Mouse (Mus musculus) c-Kit-positive CD71-positive TER-119-negative erythroid progenitor cells, embryonic 14.5 days (primary cell): ENCODE data around the gene C1qtnf3.
A peak's percentile ranks its signal among the peaks of the same experiment; 100 is the strongest.
"Not testable (repeated sequence)": the region's sequence is repeated elsewhere in the genome, so short reads cannot be mapped to it uniquely, and the experiment has no call there.

Experiments used
- DNase-seq: peaks from one replicate; pipeline ENCODE4 v3.0.0-alpha.2; 2013; ENCODE audit warnings: low read depth

The C1qtnf3 gene

GRCm38 (mm10) chr15:10959277-10960026, 7.3 kb downstream of the C1qtnf3 start:
- no peak for DNase-seq

GRCm38 (mm10) chr15:10960267-10960666, 8.1 kb downstream of the C1qtnf3 start:
- no peak for DNase-seq

GRCm38 (mm10) chr15:10962601-10963000, 10.5 kb downstream of the C1qtnf3 start:
- no peak for DNase-seq

- DNase-seq: no peak
These were observed 17.3 kb downstream of the C1qtnf3 start for GRCm38 (mm10) chr15:10969439-10969838.

GRCm38 (mm10) chr15:10970777-10971176, 18.6 kb downstream of the C1qtnf3 start:
- no peak for DNase-seq

GRCm38 (mm10) chr15:10977151-10977550, 25.0 kb downstream of the C1qtnf3 start:
- no peak for DNase-seq

- DNase-seq: no peak
These were observed 28.6 kb downstream of the C1qtnf3 start for GRCm38 (mm10) chr15:10980712-10981111.

- DNase-seq: peak; percentile 68
These were observed 29.4 kb downstream of the C1qtnf3 start, which contains the start of gene Amacr for GRCm38 (mm10) chr15:10981377-10982063. Gene Amacr, plus strand, starts transcription at chr15:10981756.

- DNase-seq: no peak
These were observed 29.9 kb downstream of the C1qtnf3 start for GRCm38 (mm10) chr15:10982064-10982435.

- DNase-seq: no peak
These were observed 33.6 kb downstream of the C1qtnf3 start for GRCm38 (mm10) chr15:10985756-10986155.

GRCm38 (mm10) chr15:10986477-10986876, 34.3 kb downstream of the C1qtnf3 start:
- not testable (repeated sequence) for DNase-seq

- DNase-seq: no peak
These were observed 38.3 kb downstream of the C1qtnf3 start for GRCm38 (mm10) chr15:10990411-10990810.

- DNase-seq: no peak
These were observed 39.4 kb downstream of the C1qtnf3 start for GRCm38 (mm10) chr15:10991566-10991965.

GRCm38 (mm10) chr15:10999832-11000231, 47.7 kb downstream of the C1qtnf3 start:
- DNase-seq: no peak

GRCm38 (mm10) chr15:11000421-11000820, 48.3 kb downstream of the C1qtnf3 start, which contains the start of gene Slc45a2:
Gene Slc45a2, plus strand, starts transcription at chr15:11000721.
- no peak for DNase-seq

GRCm38 (mm10) chr15:11003791-11004190, 51.7 kb downstream of the C1qtnf3 start:
- DNase-seq: no peak

GRCm38 (mm10) chr15:11004646-11005045, 52.5 kb downstream of the C1qtnf3 start:
- no peak for DNase-seq

GRCm38 (mm10) chr15:11008756-11009155, 56.6 kb downstream of the C1qtnf3 start:
- DNase-seq: no peak

- no peak for DNase-seq
These were observed 58.9 kb downstream of the C1qtnf3 start for GRCm38 (mm10) chr15:11010976-11011548.

GRCm38 (mm10) chr15:11014931-11015330, 62.8 kb downstream of the C1qtnf3 start:
- DNase-seq: no peak

- no peak for DNase-seq
These were observed 74.8 kb downstream of the C1qtnf3 start for GRCm38 (mm10) chr15:11026801-11027561.
